Mouse (Mus musculus): ENCODE measurements around the gene Rpl13. TPM values are rescaled to one million over a fixed set of nuclear protein-coding genes. Genes with fewer than 3 reads are reported as not detected.

Gene Rpl13
- 1,382 and 1,410 TPM in 2 replicates for polyA plus RNA-seq (2016; fragmentation: Nextera tagmentation; extraction: Ambion mirVana)

GRCm38 (mm10) chr8:123101735-123102685 is at the start of gene Rpl13:
TSS of gene Rpl13 (plus strand) at chr8:123102350.
- Histone ChIP-seq H3K36me3 (replicated peaks) (peaks cover 54% of the 10 kb centered on the region), H3K27ac (peak within 1 kb of the TSS; percentile 99), H3K27me3 (ENCODE audit: poor library complexity, severe bottlenecking) (no peaks in the 10 kb centered on the region), H3K4me3 (peak within 1 kb of the TSS; percentile 83), H3K9me3 (no peaks in the 10 kb centered on the region), H3K4me1 (peaks cover 22% of the 10 kb centered on the region)
- 2% methylated on average over 56 of the region's 56 CpGs for WGBS
- peak; percentile 97 for DNase-seq (ENCODE audit: extremely low spot score, low spot score)

GRCm38 (mm10) chr8:123062721-123063120 is 39.4 kb upstream of the Rpl13 start, which contains the start of gene Spg7:
TSS of gene Spg7 (plus strand) at chr8:123062942.
- H3K4me1 ChIP-seq: peaks cover 26% of the 10 kb centered on the region
- H3K9me3 ChIP-seq: no peaks in the 10 kb centered on the region
- DNase-seq (ENCODE audit: extremely low spot score, low spot score): no peak
- H3K27me3 ChIP-seq (ENCODE audit: poor library complexity, severe bottlenecking): no peaks in the 10 kb centered on the region
- WGBS: 77% methylated on average over 7 of the region's 7 CpGs
- no peak within 1 kb of the TSS for H3K27ac ChIP-seq
- H3K4me3 ChIP-seq: no peak within 1 kb of the TSS
- peaks cover 11% of the 10 kb centered on the region for H3K36me3 ChIP-seq (replicated peaks)

- 94% methylated on average over 4 of the region's 4 CpGs for WGBS
- Histone ChIP-seq H3K27ac (peak overlapping the region; percentile 99; the same call in 1 of the 2 replicates), H3K4me3 (peak overlapping the region; percentile 84), H3K27me3 (ENCODE audit: poor library complexity, severe bottlenecking) (no peaks in the 10 kb centered on the region), H3K9me3 (no peaks in the 10 kb centered on the region), H3K36me3 (replicated peaks) (peaks cover 21% of the 10 kb centered on the region), H3K4me1 (peaks cover 26% of the 10 kb centered on the region)
- DNase-seq (ENCODE audit: extremely low spot score, low spot score): no peak
These were observed 38.1 kb upstream of the Rpl13 start for GRCm38 (mm10) chr8:123064072-123064471.

- WGBS: 4% methylated on average over 14 of the region's 14 CpGs
- peak overlapping the region; percentile 99 for H3K27ac ChIP-seq
- no peak for DNase-seq (ENCODE audit: extremely low spot score, low spot score)
- no peaks in the 10 kb centered on the region for H3K9me3 ChIP-seq
- peaks cover 25% of the 10 kb centered on the region for H3K36me3 ChIP-seq (replicated peaks)
- peak overlapping the region; percentile 84 for H3K4me3 ChIP-seq
- H3K4me1 ChIP-seq: peaks cover 26% of the 10 kb centered on the region
- H3K27me3 ChIP-seq (ENCODE audit: poor library complexity, severe bottlenecking): no peaks in the 10 kb centered on the region
These were observed 37.3 kb upstream of the Rpl13 start for GRCm38 (mm10) chr8:123064809-123065213.

- WGBS: under 1% methylated on average over 84 of the region's 84 CpGs
These were observed 36.7 kb upstream of the Rpl13 start for GRCm38 (mm10) chr8:123065214-123066100.

GRCm38 (mm10) chr8:123066101-123066683 is 36.0 kb upstream of the Rpl13 start:
- peak overlapping the region; percentile 84 for H3K4me3 ChIP-seq
- H3K27me3 ChIP-seq (ENCODE audit: poor library complexity, severe bottlenecking): no peaks in the 10 kb centered on the region
- H3K4me1 ChIP-seq: peaks cover 26% of the 10 kb centered on the region
- no peaks in the 10 kb centered on the region for H3K9me3 ChIP-seq
- no peak for DNase-seq (ENCODE audit: extremely low spot score, low spot score)
- H3K27ac ChIP-seq: peak overlapping the region; percentile 99
- WGBS: 41% methylated on average over 7 of the region's 7 CpGs
- H3K36me3 ChIP-seq (replicated peaks): peaks cover 37% of the 10 kb centered on the region

More at GRCm38 (mm10) chr8:123065214-123066100, 36.7 kb upstream of the Rpl13 start:
- Histone ChIP-seq H3K27me3 (ENCODE audit: poor library complexity, severe bottlenecking) (no peaks in the 10 kb centered on the region), H3K9me3 (no peaks in the 10 kb centered on the region), H3K36me3 (replicated peaks) (peaks cover 31% of the 10 kb centered on the region), H3K4me3 (peak overlapping the region; percentile 84), H3K4me1 (peaks cover 26% of the 10 kb centered on the region), H3K27ac (peak overlapping the region; percentile 99)
- DNase-seq (ENCODE audit: extremely low spot score, low spot score): peak; percentile 94

- peaks cover 86% of the 10 kb centered on the region for H3K36me3 ChIP-seq (replicated peaks)
- no peaks in the 10 kb centered on the region for H3K27me3 ChIP-seq (ENCODE audit: poor library complexity, severe bottlenecking)
- DNase-seq (ENCODE audit: extremely low spot score, low spot score): no peak
- H3K27ac ChIP-seq: no peak overlapping the region
- peaks cover 14% of the 10 kb centered on the region for H3K4me1 ChIP-seq
- H3K4me3 ChIP-seq: no peak overlapping the region
- WGBS: 91% methylated on average over 4 of the region's 4 CpGs
- no peaks in the 10 kb centered on the region for H3K9me3 ChIP-seq
These were observed 31.0 kb upstream of the Rpl13 start for GRCm38 (mm10) chr8:123071176-123071575.

- Histone ChIP-seq H3K9me3 (no peaks in the 10 kb centered on the region), H3K27me3 (ENCODE audit: poor library complexity, severe bottlenecking) (no peaks in the 10 kb centered on the region), H3K27ac (no peak overlapping the region), H3K4me3 (no peak overlapping the region), H3K36me3 (replicated peaks) (peaks cover 99% of the 10 kb centered on the region), H3K4me1 (no peaks in the 10 kb centered on the region)
- 93% methylated on average over 6 of the region's 6 CpGs for WGBS
- DNase-seq (ENCODE audit: extremely low spot score, low spot score): no peak
These were observed 24.9 kb upstream of the Rpl13 start for GRCm38 (mm10) chr8:123077213-123077612.

GRCm38 (mm10) chr8:123082993-123083392 is 19.2 kb upstream of the Rpl13 start:
- H3K36me3 ChIP-seq (replicated peaks): peaks cover 99% of the 10 kb centered on the region
- H3K9me3 ChIP-seq: no peaks in the 10 kb centered on the region
- H3K27me3 ChIP-seq (ENCODE audit: poor library complexity, severe bottlenecking): no peaks in the 10 kb centered on the region
- no peaks in the 10 kb centered on the region for H3K4me1 ChIP-seq
- H3K27ac ChIP-seq: no peak overlapping the region
- no peak overlapping the region for H3K4me3 ChIP-seq
- 85% methylated on average over 6 of the region's 6 CpGs for WGBS
- no peak for DNase-seq (ENCODE audit: extremely low spot score, low spot score)

- Histone ChIP-seq H3K9me3 (no peaks in the 10 kb centered on the region), H3K4me3 (no peak overlapping the region), H3K27ac (no peak overlapping the region), H3K4me1 (no peaks in the 10 kb centered on the region), H3K36me3 (replicated peaks) (peaks cover 100% of the 10 kb centered on the region), H3K27me3 (ENCODE audit: poor library complexity, severe bottlenecking) (no peaks in the 10 kb centered on the region)
- DNase-seq (ENCODE audit: extremely low spot score, low spot score): no peak
- 93% methylated on average over 12 of the region's 12 CpGs for WGBS
These were observed 18.5 kb upstream of the Rpl13 start for GRCm38 (mm10) chr8:123083610-123084009.

- Histone ChIP-seq H3K27ac (no peak overlapping the region), H3K9me3 (no peaks in the 10 kb centered on the region), H3K4me1 (peaks cover 8% of the 10 kb centered on the region; the same call in 1 of the 2 replicates), H3K27me3 (ENCODE audit: poor library complexity, severe bottlenecking) (no peaks in the 10 kb centered on the region), H3K4me3 (no peak overlapping the region), H3K36me3 (replicated peaks) (peaks cover 100% of the 10 kb centered on the region)
- DNase-seq (ENCODE audit: extremely low spot score, low spot score): no peak
- WGBS: 91% methylated on average over 9 of the region's 9 CpGs
These were observed 14.9 kb upstream of the Rpl13 start for GRCm38 (mm10) chr8:123087289-123087688.

- no peaks in the 10 kb centered on the region for H3K27me3 ChIP-seq (ENCODE audit: poor library complexity, severe bottlenecking)
- WGBS: 94% methylated on average over 11 of the region's 11 CpGs
- H3K4me1 ChIP-seq: peaks cover 7% of the 10 kb centered on the region
- H3K27ac ChIP-seq: no peak overlapping the region
- H3K4me3 ChIP-seq: no peak overlapping the region
- peaks cover 58% of the 10 kb centered on the region for H3K36me3 ChIP-seq (replicated peaks)
- no peak for DNase-seq (ENCODE audit: extremely low spot score, low spot score)
- no peaks in the 10 kb centered on the region for H3K9me3 ChIP-seq
These were observed 4.9 kb upstream of the Rpl13 start for GRCm38 (mm10) chr8:123097216-123097615.

All from forebrain, embryonic 10.5 days (tissue).